Mouse (Mus musculus) cerebellum, adult 9-11 months (tissue): ENCODE data around the gene Rbms3.

ENCODE experiments used
- DNase-seq: peaks from one replicate; pipeline ENCODE4 v3.0.0; 2022

The Rbms3 gene

DNA sequence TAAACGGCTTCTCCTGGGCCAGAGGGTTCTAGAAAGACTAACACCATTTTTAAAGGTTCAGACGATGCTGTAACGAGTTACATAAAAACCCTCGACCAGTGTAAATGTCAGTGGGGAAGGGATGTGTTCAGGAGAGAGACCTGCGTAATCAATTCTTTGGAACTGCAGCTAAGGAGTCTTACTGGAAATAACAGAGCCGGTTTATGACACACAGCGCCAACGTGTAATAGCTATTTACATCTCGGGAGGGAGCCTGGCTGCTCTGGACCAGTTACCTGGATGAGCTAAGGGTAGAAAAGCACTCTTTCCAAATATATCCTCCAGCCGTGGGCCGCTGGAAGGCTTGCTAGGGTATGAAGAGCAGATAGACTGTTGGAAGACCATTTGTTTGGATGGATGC lies 598.5 kb downstream of the Rbms3 start:
- no peak for DNase-seq

DNA sequence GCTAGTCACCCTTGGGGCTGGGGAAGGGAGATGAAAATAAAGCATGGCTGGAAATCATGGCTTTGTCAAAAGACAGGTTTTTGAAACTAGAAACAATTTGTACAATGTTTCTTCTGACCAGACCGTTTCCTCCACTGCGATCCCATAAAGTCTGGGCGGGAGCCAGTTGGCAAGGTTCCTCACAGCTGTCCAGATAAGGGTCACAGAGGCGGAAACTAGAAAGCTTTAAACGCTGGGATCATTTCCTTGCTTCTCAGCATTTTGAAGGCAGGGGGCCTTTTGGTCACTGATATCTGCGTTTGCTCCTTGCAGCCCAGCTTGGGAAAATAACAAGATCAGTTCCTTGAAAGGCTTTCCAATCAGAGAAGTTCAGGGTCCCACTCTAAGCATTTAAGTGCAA lies 598.9 kb downstream of the Rbms3 start:
- DNase-seq = no peak

DNA sequence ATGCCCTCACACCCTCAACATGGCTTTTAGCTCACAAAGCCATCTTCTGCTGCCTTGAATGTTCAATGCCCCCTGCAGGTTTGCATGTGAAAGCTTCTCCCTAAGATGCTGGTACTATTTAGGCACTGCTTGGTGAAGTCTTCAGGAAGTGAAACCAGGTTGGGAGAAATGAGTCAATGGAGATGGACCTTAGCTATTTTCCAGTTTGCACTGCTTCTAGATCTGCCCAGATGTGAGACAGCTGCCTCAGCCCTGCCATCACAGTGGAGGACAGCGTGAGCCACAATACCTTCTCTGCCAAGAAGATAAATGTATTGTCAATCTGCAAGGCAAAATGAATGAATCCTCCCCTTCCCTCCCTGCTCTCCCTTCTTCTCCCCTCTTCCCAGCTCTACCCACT lies 599.8 kb downstream of the Rbms3 start:
- no peak for DNase-seq

DNA sequence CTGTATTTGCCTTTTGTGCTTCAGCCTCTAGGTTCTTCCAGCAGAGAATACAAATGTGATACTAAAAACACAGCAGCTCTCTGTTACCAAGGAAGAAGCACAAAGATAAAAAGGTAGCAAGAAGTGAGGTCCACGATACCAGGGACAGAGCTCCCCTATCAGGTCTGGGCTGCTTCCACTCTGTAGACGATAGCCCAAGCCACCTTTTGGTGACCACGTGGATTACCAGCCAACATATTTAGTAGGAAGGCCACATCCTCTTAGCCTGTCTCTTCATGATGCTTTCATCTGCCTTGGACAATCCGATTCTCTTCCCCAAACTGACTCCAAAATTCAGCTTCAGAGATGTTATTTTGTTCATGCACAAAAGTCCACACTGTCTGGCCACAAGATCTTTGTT lies 601.1 kb downstream of the Rbms3 start:
- DNase-seq = no peak

DNA sequence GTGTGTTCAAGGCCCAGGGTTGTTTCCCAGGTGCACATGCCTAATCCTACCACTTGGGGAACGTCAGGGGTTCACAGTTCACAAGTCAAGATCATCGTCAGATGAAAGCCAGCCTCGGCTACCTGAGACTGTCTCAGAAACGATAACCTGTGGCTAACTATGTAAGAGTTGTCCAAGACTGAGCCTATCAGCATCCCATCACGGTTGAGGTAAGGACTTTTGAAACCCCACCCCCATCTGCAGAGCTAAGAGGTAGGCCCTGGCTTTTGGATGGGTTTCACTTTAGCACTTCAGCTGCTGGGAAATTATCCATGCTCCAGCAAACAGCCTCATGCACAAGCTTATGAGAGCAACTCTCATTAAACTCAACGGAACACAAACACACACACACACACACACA lies 607.6 kb downstream of the Rbms3 start:
- no peak for DNase-seq

DNA sequence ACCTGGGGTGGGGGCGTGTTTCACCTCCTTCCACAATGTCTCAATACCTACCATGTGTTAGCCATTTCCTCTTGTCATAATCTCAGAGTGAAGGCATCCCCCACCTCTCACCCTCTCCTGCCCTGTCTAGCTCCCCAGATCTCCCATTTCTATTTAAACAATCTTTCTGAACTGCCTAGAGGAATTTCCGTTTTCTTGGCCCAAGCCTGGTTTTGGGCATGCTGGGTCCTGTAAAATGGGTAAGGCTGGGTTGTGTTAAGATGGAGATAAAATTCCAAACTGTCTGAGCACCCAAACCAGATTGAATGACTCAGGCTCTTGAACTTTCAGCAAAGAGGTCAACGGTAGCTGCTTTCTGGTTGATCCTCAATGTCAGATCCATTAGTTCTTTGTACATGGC lies 608.2 kb downstream of the Rbms3 start:
- DNase-seq = no peak

DNA sequence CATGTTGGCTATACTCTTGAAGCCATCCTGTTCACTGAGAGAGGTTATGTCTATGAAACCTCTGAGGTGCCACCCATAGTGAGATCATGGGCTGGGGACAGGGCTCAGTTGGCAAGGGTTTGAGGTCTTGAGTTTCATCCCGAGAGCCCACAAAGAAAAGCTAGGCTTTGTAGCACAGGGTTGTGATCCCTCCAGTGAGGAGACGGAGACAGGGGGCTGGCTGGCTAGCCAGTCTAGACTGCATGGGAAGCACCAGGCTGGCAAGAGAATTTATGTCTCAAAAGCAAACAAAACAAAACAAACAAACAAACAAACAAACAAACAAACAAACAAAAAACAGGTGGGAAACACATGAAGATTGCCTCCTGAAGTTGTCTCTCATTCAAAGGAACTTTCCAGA lies 609.5 kb downstream of the Rbms3 start:
- DNase-seq = no peak

DNA sequence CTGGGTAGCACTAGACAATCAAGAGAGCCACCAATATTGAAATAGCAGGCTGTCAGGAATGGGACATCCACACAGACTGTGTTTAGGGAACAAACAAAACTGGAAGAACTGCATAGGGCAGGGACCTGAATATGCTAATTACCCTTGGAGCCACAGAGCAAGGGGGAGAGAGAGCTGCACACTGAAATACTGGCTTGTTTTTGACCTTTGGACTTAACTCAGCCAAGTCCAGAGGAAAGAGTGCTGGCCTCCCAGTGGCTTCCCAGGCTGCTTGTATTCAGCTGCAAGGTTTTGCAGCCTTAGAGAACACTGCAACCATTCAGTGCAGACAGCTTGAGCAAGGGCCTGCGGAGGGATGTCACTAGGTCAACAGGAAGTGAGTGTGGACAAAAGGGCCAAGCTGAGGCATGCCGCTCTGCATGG lies 611.0 kb downstream of the Rbms3 start:
- peak; percentile 18 for DNase-seq

DNA sequence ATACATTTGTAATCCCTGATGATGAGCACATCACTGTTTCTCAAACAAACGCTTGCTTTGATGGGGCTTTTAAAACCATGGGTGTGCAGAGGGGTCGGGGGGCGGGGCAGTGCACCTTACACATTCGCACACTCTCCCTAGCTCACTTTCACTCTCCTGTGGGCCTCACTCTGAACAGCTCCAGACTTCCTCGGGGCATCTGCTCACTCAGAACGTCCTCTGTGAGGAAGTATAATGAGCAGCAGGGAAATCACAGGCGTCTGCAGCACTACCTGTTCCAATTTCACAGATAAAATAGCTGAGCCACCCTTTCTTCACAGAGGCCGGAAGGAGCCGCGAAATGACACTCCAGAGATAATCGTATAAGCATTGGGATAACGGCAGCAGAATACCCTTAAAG lies 611.4 kb downstream of the Rbms3 start:
- DNase-seq = no peak

DNA sequence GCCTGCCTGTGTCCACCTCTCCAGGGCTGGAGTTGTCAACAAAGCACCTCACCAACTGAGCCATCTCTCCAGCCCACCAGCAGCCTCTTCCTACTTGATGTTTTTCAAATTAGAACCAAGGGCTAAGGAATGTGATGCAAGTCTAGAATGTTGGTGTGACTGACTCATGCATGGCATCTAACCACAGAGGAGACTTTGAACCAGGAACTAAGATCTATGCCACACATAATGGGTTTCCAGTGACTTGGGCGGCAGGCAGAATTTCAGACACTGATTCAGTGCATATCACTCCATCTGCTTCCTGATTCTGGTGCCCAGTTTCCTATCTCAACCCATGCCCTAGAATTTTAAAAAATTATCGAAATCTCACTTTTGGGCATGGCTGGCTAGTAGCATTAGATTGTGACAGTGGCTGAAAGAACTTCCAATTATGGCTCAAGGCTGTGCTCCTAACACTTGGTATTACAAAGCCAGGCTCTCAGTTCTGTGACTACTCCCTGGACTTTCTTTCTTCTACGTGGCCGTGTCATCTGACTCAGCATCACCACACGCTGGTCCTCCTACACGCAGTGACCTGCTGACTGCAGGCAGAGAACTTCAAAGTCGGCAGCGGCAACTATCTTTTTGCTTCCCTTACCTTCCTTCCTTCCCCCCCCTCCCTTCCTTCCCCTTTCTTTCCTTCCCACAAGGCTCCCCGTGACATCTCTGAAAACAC lies 613.0 kb downstream of the Rbms3 start:
- DNase-seq = no peak

DNA sequence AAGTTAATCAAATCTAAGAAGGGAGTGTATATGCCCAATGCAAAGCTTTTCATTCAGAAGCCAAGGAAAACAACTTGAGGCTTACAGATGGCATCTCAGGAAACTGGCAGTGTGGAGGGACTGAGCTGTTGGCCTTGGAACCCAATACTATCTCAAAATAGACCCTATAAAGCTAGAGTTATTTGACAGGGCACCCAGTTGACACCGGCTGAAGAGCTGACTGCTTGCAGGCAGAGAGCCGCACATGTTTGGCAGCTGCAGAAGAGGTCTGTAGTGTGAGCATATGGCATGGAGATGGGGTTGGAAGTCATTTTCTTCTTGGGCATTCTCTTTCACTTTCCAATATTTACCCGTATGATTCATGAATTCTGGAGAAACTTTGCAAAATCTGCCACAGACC lies 616.3 kb downstream of the Rbms3 start:
- no peak for DNase-seq

DNA sequence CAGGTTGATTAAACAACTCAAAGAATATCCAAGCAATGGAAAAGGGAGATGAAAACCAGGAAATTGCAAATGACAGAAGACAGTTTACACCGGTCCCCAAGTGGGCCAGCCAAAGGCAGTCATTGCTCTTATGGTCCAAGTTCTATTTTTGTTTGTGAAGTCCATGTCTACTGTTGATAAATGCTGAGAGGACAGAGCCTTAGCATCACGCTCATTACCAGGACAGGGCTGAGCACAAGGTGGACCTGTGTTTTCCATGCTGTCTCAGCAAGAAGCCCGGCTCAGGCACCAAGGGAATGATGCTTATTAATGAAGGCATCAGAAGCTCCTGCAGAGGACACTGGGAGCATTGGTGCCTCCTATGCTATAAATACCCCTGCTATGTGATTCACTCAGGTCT lies 618.9 kb downstream of the Rbms3 start:
- DNase-seq = no peak

DNA sequence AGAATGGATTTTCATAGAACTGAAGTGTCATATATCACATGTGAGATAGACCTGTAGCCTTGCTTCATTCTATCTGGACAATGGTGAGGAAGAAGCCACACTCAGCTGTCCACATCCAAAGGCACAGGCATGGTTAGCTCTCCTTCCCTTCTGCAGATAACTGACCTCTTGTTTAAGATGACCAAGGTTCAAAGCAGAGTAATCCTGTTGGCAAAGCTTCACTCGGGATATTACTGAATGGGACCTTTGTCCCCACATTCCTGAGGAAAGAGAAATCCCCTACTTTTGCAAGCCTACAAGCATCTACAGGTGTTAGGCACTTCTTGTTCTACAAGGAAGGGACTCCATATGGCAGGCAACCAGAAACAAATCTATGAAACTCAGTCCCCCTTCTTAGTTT lies 621.5 kb downstream of the Rbms3 start:
- no peak for DNase-seq

DNA sequence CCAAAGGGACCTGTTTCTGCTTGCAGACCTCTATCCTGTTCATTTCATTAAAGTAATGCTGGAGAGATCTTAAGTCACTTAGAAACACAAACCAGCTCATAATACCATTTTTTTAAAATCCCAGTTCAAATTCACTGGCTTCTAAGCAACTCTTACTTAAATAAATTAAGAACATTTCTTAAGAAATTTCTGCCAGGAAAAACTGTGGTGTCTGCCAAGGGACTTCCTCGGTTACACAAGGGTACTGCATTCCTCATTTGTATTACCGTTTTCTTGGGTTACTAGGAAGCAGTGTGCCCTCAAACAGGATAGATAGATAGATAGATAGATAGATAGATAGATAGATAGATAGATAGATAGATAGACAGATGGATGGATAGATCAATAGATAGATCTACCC lies 627.6 kb downstream of the Rbms3 start:
- no peak for DNase-seq

DNA sequence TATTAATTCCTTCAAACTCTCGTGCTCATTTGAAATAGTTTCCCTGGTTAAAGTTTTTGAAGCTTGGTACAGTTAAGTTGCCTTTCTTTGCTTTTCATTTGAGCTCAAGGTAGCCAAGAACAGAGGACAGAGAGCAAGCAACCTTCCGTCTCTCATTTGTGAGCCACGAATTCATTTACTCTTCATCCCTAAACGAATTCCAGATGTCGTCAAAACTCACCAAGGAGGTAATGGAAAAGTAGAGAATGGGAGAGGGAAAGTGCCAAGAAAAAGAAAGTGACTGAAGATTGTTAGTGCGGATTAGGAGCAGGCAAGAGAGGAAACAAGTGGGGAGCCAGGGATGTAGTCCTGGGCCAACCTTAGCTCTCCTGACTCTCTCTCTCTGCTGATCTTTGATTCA lies 630.5 kb downstream of the Rbms3 start:
- DNase-seq = no peak

DNA sequence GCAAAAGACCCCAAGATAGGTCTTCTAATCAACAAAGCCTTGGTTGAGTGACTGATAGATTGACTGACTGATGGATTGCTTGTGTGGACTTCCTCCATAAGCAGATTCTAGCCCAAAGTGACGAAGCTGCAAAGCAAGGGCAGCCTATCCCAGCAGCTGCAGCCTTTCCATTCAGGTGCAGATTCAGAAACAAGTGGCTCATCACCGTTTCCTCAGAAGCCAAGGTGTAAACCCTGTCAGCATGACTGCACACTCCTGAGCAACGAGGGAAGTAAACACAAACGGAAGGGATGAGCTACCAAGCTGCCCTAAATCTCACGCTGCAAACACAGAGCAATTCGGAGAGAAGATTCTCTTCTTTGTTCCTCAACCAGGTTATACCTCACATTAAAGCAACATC lies 639.4 kb downstream of the Rbms3 start:
- no peak for DNase-seq

DNA sequence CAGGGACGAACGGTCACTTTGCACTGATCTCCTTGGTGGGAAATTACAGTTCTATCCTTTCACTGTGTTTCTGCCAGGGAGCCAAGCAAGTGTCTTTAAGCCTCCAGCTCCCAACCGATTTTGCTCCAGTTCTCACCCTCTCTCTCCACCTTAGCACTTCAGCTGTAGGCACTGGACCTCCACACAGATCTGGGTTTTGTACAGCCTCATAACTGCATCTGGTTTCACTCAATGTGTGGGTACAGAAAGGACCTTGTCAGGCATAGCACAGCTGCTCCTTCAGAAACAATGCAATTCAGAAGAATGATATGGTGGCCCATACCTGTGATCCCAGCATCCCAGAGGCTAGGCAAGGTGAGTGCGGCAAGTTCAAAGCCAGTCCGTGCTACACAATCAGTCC lies 648.9 kb downstream of the Rbms3 start:
- no peak for DNase-seq

DNA sequence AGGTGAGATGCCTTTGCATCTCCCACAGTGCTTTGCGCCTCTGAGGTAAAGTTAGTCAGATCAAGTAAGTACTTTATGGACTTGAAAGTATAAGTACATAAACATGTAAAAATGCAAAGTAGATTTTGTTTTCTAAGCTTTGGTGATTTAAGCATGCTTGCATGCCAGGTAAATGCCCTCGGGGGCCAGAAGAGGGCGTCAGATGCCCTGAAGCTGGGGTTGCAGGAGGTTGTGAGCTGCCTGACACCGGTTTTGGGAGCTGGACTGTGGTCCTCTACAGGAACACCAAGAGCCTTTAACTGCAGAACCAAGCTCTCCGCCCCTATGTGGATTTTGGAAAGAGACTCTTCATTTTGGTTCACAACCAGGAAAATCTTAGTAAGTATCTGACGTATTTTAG lies 652.3 kb downstream of the Rbms3 start:
- no peak for DNase-seq

DNA sequence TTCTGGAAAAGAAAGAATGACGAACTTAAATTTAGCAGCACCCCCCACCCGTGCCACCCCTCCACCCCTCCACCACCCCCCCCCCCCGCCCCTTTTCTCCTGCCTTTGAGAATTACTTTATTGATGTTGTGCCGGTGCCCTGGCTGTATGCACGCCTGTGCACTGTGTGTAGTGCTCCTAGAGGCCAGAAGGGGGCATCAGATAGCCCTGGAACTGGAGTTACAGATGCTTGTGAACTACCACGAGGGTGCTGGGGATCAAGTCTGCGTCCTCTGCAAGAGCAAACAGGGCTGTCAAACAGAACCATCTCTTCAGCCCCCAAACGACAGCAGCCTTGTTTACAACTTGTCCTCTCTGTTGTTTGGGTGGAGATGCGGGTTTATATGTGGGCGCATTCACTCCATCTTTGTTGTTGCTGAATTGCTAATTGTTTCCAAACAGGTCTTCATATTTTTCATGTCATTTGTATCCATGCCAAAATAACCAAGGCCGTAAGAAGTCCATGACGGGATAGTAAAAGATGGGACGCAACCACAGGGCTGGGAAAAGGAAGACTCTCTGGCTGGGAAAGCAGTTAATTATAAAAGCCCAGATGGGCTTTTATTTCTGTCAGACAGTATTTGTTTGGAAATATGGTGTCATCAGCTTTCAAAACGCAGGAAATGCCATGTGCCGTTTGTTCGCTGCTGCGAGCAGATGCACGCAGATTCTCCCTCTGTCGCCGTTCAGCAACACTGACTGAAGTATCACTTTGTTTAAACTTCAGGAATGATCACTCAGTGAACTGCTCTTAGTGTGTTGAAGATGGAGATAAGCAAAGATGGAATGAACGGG lies 652.9 kb downstream of the Rbms3 start:
- no peak for DNase-seq

DNA sequence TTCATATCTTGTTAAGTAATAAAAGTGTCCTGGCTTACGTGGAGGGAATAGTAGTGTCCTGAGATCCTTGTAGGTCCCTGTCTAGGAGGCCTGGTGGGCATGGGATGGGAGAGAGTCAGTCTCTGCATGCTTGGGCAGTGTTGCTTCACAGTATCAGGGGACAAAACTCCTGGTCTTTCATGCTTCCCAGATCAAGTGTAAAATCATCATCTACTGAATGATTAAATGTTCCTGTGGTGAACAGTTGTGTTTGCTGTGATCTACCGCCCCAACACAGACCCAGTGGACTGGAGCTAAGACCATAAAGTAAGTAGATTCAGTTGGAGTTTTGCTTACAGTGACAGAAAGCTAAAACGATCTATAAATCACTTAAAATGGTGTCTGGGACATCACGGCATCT lies 654.4 kb downstream of the Rbms3 start:
- DNase-seq = no peak

DNA sequence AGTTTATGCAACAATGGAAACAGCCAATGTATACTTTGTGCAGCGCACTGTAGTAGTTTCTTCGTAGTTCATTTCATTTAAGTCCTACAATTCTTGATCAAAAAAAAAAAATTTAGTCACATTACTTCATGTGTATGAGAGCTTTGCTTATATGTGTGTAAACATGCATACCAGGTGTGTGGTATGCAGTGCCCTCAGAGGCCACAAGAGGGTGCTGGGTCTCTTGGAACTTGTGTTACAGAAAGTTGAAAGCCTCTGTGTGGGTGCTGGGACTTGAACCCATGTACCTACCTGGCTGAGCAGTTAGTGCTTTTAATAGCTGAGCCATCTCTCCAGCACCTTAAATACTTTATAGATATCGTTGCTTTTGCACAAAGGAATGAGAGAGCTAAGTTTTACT lies 655.6 kb downstream of the Rbms3 start:
- no peak for DNase-seq

DNA sequence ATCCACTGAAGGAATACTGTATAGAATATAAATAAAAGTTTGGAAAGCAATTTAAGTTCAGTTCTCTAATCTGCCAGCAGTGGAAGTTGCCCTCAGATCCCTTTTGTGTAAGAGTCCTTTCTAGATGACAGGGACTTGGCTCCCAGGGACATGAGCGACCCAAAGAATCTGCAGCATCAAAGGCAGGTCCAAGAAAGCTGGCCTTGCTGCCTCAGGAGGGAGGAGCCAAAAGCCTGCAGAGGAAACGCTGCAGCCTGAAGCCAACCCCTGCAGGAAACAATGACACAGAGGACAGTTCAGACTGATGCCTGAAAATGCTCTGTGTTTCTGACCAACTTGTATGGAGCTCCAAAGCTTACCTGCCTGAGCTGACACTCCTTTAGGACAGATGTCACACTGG lies 656.1 kb downstream of the Rbms3 start:
- no peak for DNase-seq

DNA sequence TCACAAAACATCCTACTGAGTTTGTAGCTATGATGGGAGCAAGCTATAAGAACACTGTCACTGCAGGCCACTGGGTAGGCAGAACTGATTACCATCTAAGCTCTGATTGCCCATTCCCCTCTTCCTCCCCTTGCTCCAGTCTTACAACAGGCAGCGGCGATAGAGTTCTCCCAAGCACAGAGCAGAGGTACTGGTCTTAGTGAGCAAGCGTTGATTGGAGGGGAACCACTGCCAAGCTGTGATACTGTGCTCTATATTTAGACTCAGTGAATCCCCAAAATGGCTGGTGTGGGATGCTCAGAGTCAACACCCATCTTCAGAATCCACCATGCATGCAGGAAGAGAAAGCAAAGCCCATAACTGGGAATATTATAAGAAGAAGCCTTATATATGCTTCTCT lies 662.4 kb downstream of the Rbms3 start:
- no peak for DNase-seq

DNA sequence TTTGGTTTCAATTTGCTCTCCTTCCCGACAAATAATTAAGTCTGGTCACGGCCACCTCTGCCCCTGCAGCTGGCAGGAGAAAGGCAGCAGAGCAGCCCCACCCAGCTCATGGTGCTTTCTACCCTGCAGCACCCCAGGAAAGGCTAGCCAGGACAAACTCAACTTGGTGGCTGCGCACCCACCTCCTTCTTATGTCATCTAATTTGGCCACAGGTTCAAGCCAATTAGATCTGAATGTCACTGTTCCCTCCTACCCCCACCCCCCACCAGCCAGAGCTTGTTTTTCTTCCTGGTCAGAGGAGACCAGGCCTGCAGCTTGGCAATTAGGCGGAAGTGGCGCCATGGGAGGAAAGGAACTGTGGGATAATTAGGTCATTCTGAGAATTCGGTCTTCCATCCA lies 664.0 kb downstream of the Rbms3 start:
- no peak for DNase-seq

DNA sequence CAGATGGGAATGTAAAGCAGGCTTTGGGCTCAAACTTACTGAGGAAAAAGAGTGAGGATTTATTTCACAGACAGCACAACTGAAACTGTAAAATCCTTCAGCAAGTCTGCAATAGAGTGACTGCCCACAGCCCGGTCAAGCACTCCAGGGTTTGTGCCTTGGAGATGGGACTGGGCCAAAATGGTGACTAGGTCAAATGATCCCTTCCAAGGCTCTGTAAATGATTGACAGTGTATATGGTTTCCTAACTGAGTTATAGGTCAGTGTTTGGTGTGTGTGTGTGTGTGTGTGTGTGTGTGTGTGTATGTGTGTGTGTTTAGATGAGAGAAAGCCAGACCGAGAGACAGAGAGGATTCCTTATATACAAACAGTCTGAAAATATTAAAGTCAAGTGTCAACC lies 673.6 kb downstream of the Rbms3 start:
- no peak for DNase-seq
